Mouse (Mus musculus): Measurements from ENCODE around the gene Eno3. TPM values are rescaled to one million over a fixed set of nuclear protein-coding genes. Genes with fewer than 3 reads are reported as not detected.

Gene Eno3
- polyA plus RNA-seq, 1 experiment from 2014 or later = 8.7 TPM

DNA sequence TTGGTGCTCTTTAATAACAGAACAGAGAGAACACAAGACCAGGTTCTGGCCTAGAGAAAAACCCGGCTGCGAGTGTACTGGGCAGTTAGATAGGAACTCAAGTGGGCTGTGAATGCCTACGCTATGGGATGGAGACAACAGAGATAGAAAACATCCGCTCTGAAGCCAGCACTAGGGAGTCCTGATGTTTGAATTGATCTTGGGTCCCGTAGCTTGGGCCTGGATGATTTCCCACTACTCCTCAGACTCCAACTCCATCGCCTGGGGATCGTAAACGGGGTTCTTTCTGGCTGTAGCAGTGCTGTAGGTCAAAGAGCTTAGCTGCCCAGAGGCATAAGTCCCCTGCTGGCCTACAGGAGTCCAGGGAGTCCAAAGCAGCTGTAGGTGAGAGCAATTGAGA, 31.4 kb downstream of the Eno3 start:
- H3K27me3 ChIP-seq (ENCODE audit: control insufficient read depth, insufficient read depth, low read length) = no peaks in the 10 kb centered on the region
- no peak for DNase-seq
- H3K27ac ChIP-seq (replicated peaks; ENCODE audit: low read depth, low read length) = peak overlapping the region; percentile 85
- H3K36me3 ChIP-seq (ENCODE audit: control insufficient read depth, insufficient read depth, low read length) = peaks cover 12% of the 10 kb centered on the region
- ATAC-seq (ENCODE audit: low FRiP score, low TSS enrichment) = no peak
- peaks cover 18% of the 10 kb centered on the region for H3K4me1 ChIP-seq (ENCODE audit: control insufficient read depth, insufficient read depth, low read length)
- H3K4me3 ChIP-seq (replicated peaks; ENCODE audit: low read depth, low read length) = peak overlapping the region; percentile 91
- 9% methylated on average over 8 of the region's 8 CpGs for WGBS
- H3K9me3 ChIP-seq (ENCODE audit: control insufficient read depth, low read length) = no peaks in the 10 kb centered on the region
- H3K9ac ChIP-seq (replicated peaks; ENCODE audit: low read length) = peak overlapping the region; percentile 84
- peak overlapping the region; percentile 85 for H3K4me2 ChIP-seq (ENCODE audit: low read length)

DNA sequence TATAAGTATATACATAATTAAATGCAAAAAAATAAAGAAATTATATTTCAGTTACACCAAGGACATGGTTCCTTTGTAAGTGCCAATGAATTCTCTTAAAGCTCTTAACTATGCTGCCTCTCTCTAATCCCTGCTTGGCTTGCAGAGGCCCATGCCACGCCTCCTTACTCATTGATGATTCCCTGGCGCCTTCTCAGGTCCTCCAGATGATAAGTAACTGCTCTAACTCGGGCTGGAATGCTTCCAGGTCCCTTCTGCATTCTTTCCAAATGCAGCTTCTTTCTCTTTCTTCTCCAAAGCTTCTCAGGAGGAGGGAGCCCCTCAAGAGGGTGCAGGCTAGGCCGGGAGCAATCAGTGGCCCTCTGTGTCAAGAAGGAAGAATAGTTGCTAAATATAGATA, 32.6 kb downstream of the Eno3 start:
- H3K4me3 ChIP-seq (replicated peaks; ENCODE audit: low read depth, low read length) = no peak overlapping the region
- H3K4me2 ChIP-seq (ENCODE audit: low read length) = no peak overlapping the region
- no peak overlapping the region for H3K9ac ChIP-seq (replicated peaks; ENCODE audit: low read length)
- H3K27ac ChIP-seq (replicated peaks; ENCODE audit: low read depth, low read length) = no peak overlapping the region
- no peaks in the 10 kb centered on the region for H3K36me3 ChIP-seq (ENCODE audit: control insufficient read depth, insufficient read depth, low read length)
- no peaks in the 10 kb centered on the region for H3K9me3 ChIP-seq (ENCODE audit: control insufficient read depth, low read length)
- ATAC-seq (ENCODE audit: low FRiP score, low TSS enrichment) (no peak), DNase-seq (no peak)
- WGBS = 53% methylated on average over 4 of the region's 4 CpGs
- H3K27me3 ChIP-seq (ENCODE audit: control insufficient read depth, insufficient read depth, low read length) = no peaks in the 10 kb centered on the region
- H3K4me1 ChIP-seq (ENCODE audit: control insufficient read depth, insufficient read depth, low read length) = peaks cover 18% of the 10 kb centered on the region

DNA sequence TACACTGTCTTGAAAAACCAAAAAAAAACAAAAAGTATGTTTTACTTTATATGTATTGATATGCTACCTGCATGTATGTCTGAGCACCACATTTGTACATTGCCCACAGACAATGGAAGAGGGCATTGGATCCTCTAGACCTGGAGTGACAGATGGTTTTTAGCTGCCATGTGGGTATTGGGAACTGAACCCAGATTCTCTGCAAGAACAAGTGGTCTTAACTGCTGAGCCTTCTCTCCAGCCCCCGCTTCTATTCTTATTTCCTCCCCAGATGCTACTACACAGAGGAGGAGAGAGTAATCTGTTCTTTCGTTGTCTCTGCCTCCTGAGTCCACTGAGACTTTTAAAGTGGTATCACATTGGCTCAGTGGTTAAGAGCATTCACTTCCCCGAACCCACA, 36.5 kb downstream of the Eno3 start:
- Histone ChIP-seq H3K27me3 (ENCODE audit: control insufficient read depth, insufficient read depth, low read length) (no peaks in the 10 kb centered on the region), H3K9ac (replicated peaks; ENCODE audit: low read length) (no peak overlapping the region), H3K4me3 (replicated peaks; ENCODE audit: low read depth, low read length) (no peak overlapping the region), H3K4me2 (ENCODE audit: low read length) (no peak overlapping the region), H3K4me1 (ENCODE audit: control insufficient read depth, insufficient read depth, low read length) (peaks cover 6% of the 10 kb centered on the region), H3K9me3 (ENCODE audit: control insufficient read depth, low read length) (no peaks in the 10 kb centered on the region), H3K36me3 (ENCODE audit: control insufficient read depth, insufficient read depth, low read length) (no peaks in the 10 kb centered on the region), H3K27ac (replicated peaks; ENCODE audit: low read depth, low read length) (no peak overlapping the region)
- WGBS = 68% methylated on average over 3 of the region's 3 CpGs
- ATAC-seq (ENCODE audit: low FRiP score, low TSS enrichment) = no peak
- DNase-seq = no peak

DNA sequence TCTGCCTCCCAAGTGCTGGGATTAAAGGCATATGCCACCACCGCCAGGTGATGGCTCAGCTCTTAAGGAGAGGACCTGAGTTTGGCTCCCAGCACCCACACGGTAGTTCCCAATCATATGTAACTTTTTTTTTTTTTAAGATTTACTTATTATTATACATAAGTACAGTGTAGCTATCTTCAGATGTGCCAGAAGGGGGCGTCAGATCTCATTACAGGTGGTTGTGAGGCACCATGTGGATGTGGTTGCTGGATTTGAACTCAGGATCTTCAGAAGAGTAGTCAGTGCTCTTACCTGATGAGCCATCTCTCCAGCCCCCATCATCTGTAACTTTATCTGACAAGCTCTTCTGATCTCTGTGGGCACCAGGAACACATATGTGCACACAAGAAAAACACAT, 40.4 kb downstream of the Eno3 start:
- no peak overlapping the region for H3K27ac ChIP-seq (replicated peaks; ENCODE audit: low read depth, low read length)
- H3K9ac ChIP-seq (replicated peaks; ENCODE audit: low read length) = no peak overlapping the region
- H3K36me3 ChIP-seq (ENCODE audit: control insufficient read depth, insufficient read depth, low read length) = no peaks in the 10 kb centered on the region
- H3K4me3 ChIP-seq (replicated peaks; ENCODE audit: low read depth, low read length) = no peak overlapping the region
- H3K4me1 ChIP-seq (ENCODE audit: control insufficient read depth, insufficient read depth, low read length) = peaks cover 18% of the 10 kb centered on the region
- ATAC-seq (ENCODE audit: low FRiP score, low TSS enrichment) (no peak), DNase-seq (no peak)
- H3K4me2 ChIP-seq (ENCODE audit: low read length) = no peak overlapping the region
- 75% methylated on average over 3 of the region's 3 CpGs for WGBS
- no peaks in the 10 kb centered on the region for H3K27me3 ChIP-seq (ENCODE audit: control insufficient read depth, insufficient read depth, low read length)
- no peaks in the 10 kb centered on the region for H3K9me3 ChIP-seq (ENCODE audit: control insufficient read depth, low read length)

DNA sequence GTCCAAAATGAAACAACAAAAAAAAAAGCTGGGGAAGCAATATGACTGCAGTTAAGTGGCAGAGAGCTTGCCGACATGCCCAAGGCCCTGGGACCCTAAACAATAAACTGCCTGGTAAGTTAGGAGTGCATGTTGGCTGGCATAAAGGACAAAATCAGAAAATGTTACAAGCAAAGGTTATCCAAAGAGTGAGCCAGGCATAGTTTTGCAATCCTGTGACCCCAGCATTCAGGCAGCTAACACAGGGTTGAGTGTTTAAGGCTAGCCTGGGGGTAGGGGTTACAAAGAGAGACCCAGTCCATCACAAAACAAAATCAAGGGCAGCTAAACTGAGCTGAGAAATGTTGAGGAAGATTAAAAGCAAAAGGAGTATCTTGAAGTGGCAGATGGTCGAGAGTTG, 42.0 kb downstream of the Eno3 start:
- DNase-seq (no peak), ATAC-seq (ENCODE audit: low FRiP score, low TSS enrichment) (no peak)
- Histone ChIP-seq H3K4me2 (ENCODE audit: low read length) (no peak overlapping the region), H3K9me3 (ENCODE audit: control insufficient read depth, low read length) (no peaks in the 10 kb centered on the region), H3K9ac (replicated peaks; ENCODE audit: low read length) (no peak overlapping the region), H3K4me1 (ENCODE audit: control insufficient read depth, insufficient read depth, low read length) (peaks cover 18% of the 10 kb centered on the region), H3K27me3 (ENCODE audit: control insufficient read depth, insufficient read depth, low read length) (no peaks in the 10 kb centered on the region), H3K36me3 (ENCODE audit: control insufficient read depth, insufficient read depth, low read length) (peaks cover 4% of the 10 kb centered on the region; the same call in 1 of the 2 replicates), H3K4me3 (replicated peaks; ENCODE audit: low read depth, low read length) (no peak overlapping the region), H3K27ac (replicated peaks; ENCODE audit: low read depth, low read length) (no peak overlapping the region)
- 73% methylated on average over 2 of the region's 2 CpGs for WGBS

DNA sequence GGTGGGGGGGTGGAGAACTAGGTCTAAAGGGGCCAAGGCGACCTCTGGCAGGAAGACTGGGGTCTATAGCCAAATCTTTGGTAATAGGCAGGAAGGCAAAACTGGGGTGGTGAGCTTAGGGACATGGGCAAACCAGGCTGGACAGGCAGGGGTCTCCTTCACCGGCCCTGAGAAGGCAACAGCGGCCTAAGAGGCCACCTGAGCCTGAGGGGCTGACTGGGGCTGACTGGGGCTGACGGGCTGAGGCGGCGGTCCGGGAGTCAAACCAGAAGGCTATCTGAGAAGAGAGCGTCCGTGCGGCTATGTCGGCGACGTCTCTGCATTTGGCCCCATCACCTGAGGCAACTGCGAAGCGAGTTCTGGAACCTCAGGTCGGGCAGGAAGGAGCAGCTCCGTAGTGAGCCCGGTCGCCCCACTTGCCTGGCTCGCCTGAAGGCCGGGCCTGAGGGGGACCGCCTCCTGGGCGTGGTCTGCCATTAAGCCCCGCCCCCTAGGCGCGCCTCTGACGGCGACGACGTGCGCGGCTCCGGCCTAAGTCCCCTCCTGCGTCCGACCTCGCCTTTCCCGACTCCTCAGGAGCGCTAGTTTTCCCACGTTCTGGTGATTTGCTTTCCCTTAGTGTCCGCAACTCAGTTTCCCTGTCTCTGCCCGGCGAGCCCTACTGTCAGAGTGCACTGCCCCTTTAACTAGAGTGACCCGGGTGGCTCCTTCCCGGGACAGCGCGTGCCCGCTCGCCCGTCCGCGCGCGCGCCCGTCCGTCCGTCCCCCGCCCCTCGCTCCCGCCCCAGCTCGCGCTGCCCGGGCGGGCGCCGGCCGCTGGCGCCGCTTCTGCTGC, 42.9 kb downstream of the Eno3 start, which contains the start of the genes Inca1 and Kif1c:
Gene Inca1 (minus strand): TSS at position 434 of the 835 bp plus-strand sequence.
Gene Kif1c (plus strand): TSS at position 827 of the 835 bp plus-strand sequence.
- DNase-seq (peak; percentile 96), ATAC-seq (ENCODE audit: low FRiP score, low TSS enrichment) (peak; percentile 95)
- Histone ChIP-seq H3K4me3 (replicated peaks; ENCODE audit: low read depth, low read length) (peak within 1 kb of the TSS; percentile 87), H3K27ac (replicated peaks; ENCODE audit: low read depth, low read length) (peak within 1 kb of the TSS; percentile 90), H3K36me3 (ENCODE audit: control insufficient read depth, insufficient read depth, low read length) (peaks cover 13% of the 10 kb centered on the region), H3K9me3 (ENCODE audit: control insufficient read depth, low read length) (no peaks in the 10 kb centered on the region), H3K27me3 (ENCODE audit: control insufficient read depth, insufficient read depth, low read length) (no peaks in the 10 kb centered on the region), H3K4me1 (ENCODE audit: control insufficient read depth, insufficient read depth, low read length) (peaks cover 18% of the 10 kb centered on the region), H3K4me2 (ENCODE audit: low read length) (peak within 1 kb of the TSS; percentile 81), H3K9ac (replicated peaks; ENCODE audit: low read length) (peak within 1 kb of the TSS; percentile 82)
- under 1% methylated on average over 65 of the region's 69 CpGs for WGBS

DNA sequence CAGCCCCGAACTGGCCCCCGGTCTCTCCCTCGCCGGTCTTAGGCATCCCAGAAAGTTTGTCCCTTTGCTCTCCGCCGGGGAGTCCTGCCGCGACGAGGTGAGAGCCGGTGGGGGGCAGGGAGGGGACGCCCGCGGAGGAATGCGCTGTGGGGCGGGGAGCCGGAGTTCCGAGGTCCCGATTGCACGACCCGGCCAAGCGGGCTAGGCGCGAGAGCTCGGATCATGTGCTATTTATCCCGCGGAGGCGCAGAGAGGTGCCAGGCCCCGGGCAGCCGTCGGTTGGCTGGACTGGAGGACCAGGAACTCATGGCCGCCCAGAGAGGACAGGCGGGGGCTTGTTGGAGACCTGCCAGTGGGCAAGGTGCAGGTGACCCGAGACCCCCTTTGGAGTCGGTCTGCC, 43.6 kb downstream of the Eno3 start:
- Histone ChIP-seq H3K27ac (replicated peaks; ENCODE audit: low read depth, low read length) (peak overlapping the region; percentile 90), H3K4me3 (replicated peaks; ENCODE audit: low read depth, low read length) (peak overlapping the region; percentile 87), H3K4me2 (ENCODE audit: low read length) (peak overlapping the region; percentile 81), H3K36me3 (ENCODE audit: control insufficient read depth, insufficient read depth, low read length) (peaks cover 20% of the 10 kb centered on the region), H3K27me3 (ENCODE audit: control insufficient read depth, insufficient read depth, low read length) (no peaks in the 10 kb centered on the region), H3K9ac (replicated peaks; ENCODE audit: low read length) (peak overlapping the region; percentile 82), H3K9me3 (ENCODE audit: control insufficient read depth, low read length) (no peaks in the 10 kb centered on the region), H3K4me1 (ENCODE audit: control insufficient read depth, insufficient read depth, low read length) (peaks cover 18% of the 10 kb centered on the region)
- ATAC-seq (ENCODE audit: low FRiP score, low TSS enrichment) (peak; percentile 59), DNase-seq (peak; percentile 63)
- WGBS = 1% methylated on average over 34 of the region's 34 CpGs

DNA sequence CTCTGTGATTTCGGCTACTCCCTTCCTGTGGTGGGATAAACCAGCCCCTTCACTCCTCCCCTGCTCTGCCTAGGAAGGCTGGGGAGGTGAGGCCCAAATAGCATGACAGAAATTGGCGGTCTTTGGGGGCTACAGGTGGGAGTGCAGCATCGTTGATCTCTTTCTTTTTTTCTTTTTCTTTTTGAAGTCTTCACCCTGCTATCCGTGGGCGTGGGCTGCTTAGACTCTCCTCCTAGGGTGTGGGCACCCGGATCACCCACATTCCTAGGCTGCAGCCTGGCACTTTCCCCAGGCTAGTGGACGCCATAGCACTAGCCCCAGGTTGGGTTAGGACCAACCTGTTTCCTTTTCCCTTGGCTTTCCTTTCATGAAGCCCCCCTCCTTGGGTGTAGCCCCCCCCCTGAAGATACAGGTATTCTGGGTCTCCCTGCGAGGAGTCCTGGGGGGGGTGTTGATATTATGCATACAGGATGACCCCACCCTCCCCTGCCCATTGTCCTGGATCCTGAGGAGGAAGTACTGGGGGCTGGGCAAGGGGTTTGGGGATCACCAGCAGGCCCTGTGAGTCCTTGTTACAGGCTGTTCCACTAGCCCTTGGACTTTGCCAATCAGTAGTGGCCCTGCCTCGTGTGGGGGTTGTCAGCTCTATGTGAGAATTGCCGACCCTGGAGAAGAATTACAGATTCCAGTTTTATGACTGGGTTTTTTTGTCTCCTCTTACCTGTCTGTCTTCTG, 44.4 kb downstream of the Eno3 start:
- no peaks in the 10 kb centered on the region for H3K27me3 ChIP-seq (ENCODE audit: control insufficient read depth, insufficient read depth, low read length)
- ATAC-seq (ENCODE audit: low FRiP score, low TSS enrichment) (no peak), DNase-seq (no peak)
- H3K4me3 ChIP-seq (replicated peaks; ENCODE audit: low read depth, low read length) = peak overlapping the region; percentile 87
- no peaks in the 10 kb centered on the region for H3K9me3 ChIP-seq (ENCODE audit: control insufficient read depth, low read length)
- H3K27ac ChIP-seq (replicated peaks; ENCODE audit: low read depth, low read length) = no peak overlapping the region
- H3K4me2 ChIP-seq (ENCODE audit: low read length) = peak overlapping the region; percentile 81
- WGBS = 14% methylated on average over 10 of the region's 10 CpGs
- peaks cover 27% of the 10 kb centered on the region for H3K36me3 ChIP-seq (ENCODE audit: control insufficient read depth, insufficient read depth, low read length)
- peak overlapping the region; percentile 82 for H3K9ac ChIP-seq (replicated peaks; ENCODE audit: low read length)
- peaks cover 18% of the 10 kb centered on the region for H3K4me1 ChIP-seq (ENCODE audit: control insufficient read depth, insufficient read depth, low read length)
